Mouse (Mus musculus) ovary, postnatal 10 days (tissue): ENCODE data around the gene 5730596B20Rik.

Experiments
- DNase-seq: peaks from one replicate; pipeline ENCODE4 v3.0.0; 2022; ENCODE audit warnings: low spot score

The 5730596B20Rik gene

GRCm38 (mm10) chr6:52162611-52163365 is 14.5 kb upstream of the 5730596B20Rik start:
- no peak for DNase-seq

GRCm38 (mm10) chr6:52163366-52164031 is 13.8 kb upstream of the 5730596B20Rik start:
- no peak for DNase-seq

- DNase-seq, result no peak
Observed at GRCm38 (mm10) chr6:52164051-52164625, 13.2 kb upstream of the 5730596B20Rik start.

- no peak for DNase-seq
Observed at GRCm38 (mm10) chr6:52164626-52165440, 12.5 kb upstream of the 5730596B20Rik start, which contains the start of gene Hoxa2. TSS of gene Hoxa2 (minus strand) at chr6:52164831.

- no peak for DNase-seq
Observed at GRCm38 (mm10) chr6:52165441-52166370, 11.6 kb upstream of the 5730596B20Rik start.

GRCm38 (mm10) chr6:52166431-52167077 is 10.7 kb upstream of the 5730596B20Rik start:
- DNase-seq, result no peak

- DNase-seq, result no peak
Observed at GRCm38 (mm10) chr6:52167176-52167575, 10.1 kb upstream of the 5730596B20Rik start.

GRCm38 (mm10) chr6:52167736-52168161 is 9.5 kb upstream of the 5730596B20Rik start:
- DNase-seq, result no peak

- no peak for DNase-seq
Observed at GRCm38 (mm10) chr6:52168191-52169055, 8.9 kb upstream of the 5730596B20Rik start.

- DNase-seq, result no peak
Observed at GRCm38 (mm10) chr6:52169499-52170165, 7.7 kb upstream of the 5730596B20Rik start.

- DNase-seq, result no peak
Observed at GRCm38 (mm10) chr6:52170166-52170897, 7.0 kb upstream of the 5730596B20Rik start.

- no peak for DNase-seq
Observed at GRCm38 (mm10) chr6:52170898-52171223, 6.4 kb upstream of the 5730596B20Rik start.

GRCm38 (mm10) chr6:52171331-52171730 is 6.0 kb upstream of the 5730596B20Rik start:
- DNase-seq, result no peak

GRCm38 (mm10) chr6:52171938-52172337 is 5.4 kb upstream of the 5730596B20Rik start:
- DNase-seq, result no peak

- no peak for DNase-seq
Observed at GRCm38 (mm10) chr6:52172501-52172900, 4.8 kb upstream of the 5730596B20Rik start.

GRCm38 (mm10) chr6:52173648-52174047 is 3.6 kb upstream of the 5730596B20Rik start:
- DNase-seq, result no peak

- no peak for DNase-seq
Observed at GRCm38 (mm10) chr6:52174968-52175751, 2.1 kb upstream of the 5730596B20Rik start.

GRCm38 (mm10) chr6:52175864-52176263 is 1.4 kb upstream of the 5730596B20Rik start:
- no peak for DNase-seq
